Mouse (Mus musculus) liver, adult 2 months (tissue): Measurements from ENCODE around the gene Zeb2. TPM values are rescaled to one million over a fixed set of nuclear protein-coding genes. Genes with fewer than 3 reads are reported as not detected.

Source experiments
- DNase-seq: peaks from one replicate; pipeline ENCODE4 v3.0.0-alpha.2; 2011; ENCODE audit warnings: low read depth, low spot score; ENCODE audit errors: extremely low read depth
- H3K27ac ChIP-seq: fragments of 200-500 bp; replicated peaks from 2 replicates; pipeline ENCODE4 v1.5.1; 2012; ENCODE audit warnings: low read depth, mild to moderate bottlenecking, control low read depth, inconsistent platforms, low read length; ENCODE audit not compliant: insufficient read depth
- H3K27me3 ChIP-seq: fragments of 200-500 bp; 2 replicates; pipeline ENCODE4 v1.6.1; 2012; ENCODE audit warnings: mild to moderate bottlenecking, moderate library complexity, low read length, inconsistent platforms; ENCODE audit not compliant: control insufficient read depth, insufficient read depth
- H3K36me3 ChIP-seq: fragments of 200-500 bp; 2 replicates; pipeline ENCODE4 v1.6.1; 2012; ENCODE audit warnings: low read length, inconsistent platforms; ENCODE audit not compliant: control insufficient read depth, insufficient read depth
- H3K4me1 ChIP-seq: fragments of 200-500 bp; 2 replicates; pipeline ENCODE4 v1.6.1; 2011; ENCODE audit warnings: low read length; ENCODE audit not compliant: control insufficient read depth, insufficient read depth
- H3K4me3 ChIP-seq: fragments of 200-500 bp; 2 replicates; pipeline ENCODE4 v1.5.1; 2011; ENCODE audit warnings: low read depth, mild to moderate bottlenecking, control low read depth, low read length, moderate library complexity; ENCODE audit not compliant: insufficient read depth
- H3K79me2 ChIP-seq: fragments of 200-500 bp; 2 replicates; pipeline ENCODE4 v1.6.1; 2012; ENCODE audit warnings: inconsistent platforms, mild to moderate bottlenecking, low read length, moderate library complexity; ENCODE audit not compliant: control insufficient read depth, insufficient read depth
- H3K9ac ChIP-seq: fragments of 200-500 bp; 2 replicates; pipeline ENCODE4 v1.6.1; 2012; ENCODE audit warnings: low read depth, mild to moderate bottlenecking, control low read depth, inconsistent platforms, low read length
- CTCF ChIP-seq: fragments of 200-500 bp; IDR thresholded peaks from 2 replicates; pipeline ENCODE4 v1.5.1; 2011; ENCODE audit warnings: low read depth, low read length, control low read depth
- POLR2A ChIP-seq: fragments of 200-500 bp; IDR thresholded peaks from 2 replicates; pipeline ENCODE4 v1.6.1; 2011; ENCODE audit warnings: low read length, control low read depth; ENCODE audit not compliant: insufficient read depth; ENCODE audit errors: extremely low read depth
- WGBS: fragments of 180-500 bp; shearing (Covaris S2); methylation state at CpG from one replicate; pipeline ENCODE4 v1.1.7; 2018; 5-methylcytosine and 5-hydroxymethylcytosine counted together
- polyA plus RNA-seq: library from polyadenylated mRNA; depleted of rRNA; stranded (reverse); fragments of >200 nt; gene quantifications from 2 replicates; pipeline ENCODE4 v1.2.3, GENCODE M21; 2012
- total RNA-seq: library from RNA; depleted of rRNA; stranded (reverse); fragments of >200 nt; gene quantifications from 2 replicates; pipeline ENCODE4 v1.2.3, GENCODE M21; 2014

Gene Zeb2
- total and polyA plus RNA-seq, 2 experiments: 4.9 to 15.5 TPM

DNA sequence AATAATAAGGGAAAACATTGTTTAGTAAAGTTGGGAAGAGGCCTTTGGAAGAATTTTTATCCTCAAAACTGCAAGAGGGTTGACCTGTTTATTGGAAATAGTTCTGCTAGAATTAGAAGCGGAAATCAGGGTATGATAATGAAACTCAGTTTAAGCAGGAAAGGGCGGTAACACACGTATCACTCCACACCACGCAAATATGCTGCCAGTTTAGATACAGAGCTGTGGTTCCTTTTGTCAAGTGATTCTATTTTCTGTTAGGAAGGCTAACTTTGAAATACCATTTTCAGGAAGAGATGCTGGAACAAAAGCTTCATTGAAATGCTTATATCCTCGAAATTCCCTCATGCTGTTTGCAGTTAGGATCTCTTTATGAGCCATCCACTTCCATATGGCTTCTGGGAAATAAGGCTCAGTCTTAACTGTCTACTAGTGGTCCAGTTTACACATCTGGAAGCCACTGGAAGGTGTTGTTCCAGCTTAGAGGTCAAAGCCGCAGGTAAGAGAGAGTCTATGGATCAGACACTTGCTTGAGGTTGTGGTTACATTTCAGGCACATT lies 147.0 kb downstream of the Zeb2 start:
- TF ChIP-seq CTCF (no peak), POLR2A (no peak)
- Histone ChIP-seq H3K27me3 (no peaks in the 10 kb centered on the region), H3K27ac (no peak overlapping the region), H3K36me3 (no peaks in the 10 kb centered on the region), H3K9ac (no peak overlapping the region), H3K4me3 (no peak overlapping the region), H3K4me1 (peaks cover 2% of the 10 kb centered on the region; the same call in 1 of the 2 replicates), H3K79me2 (no peaks in the 10 kb centered on the region)
- 88% methylated on average over 6 of the region's 6 CpGs for WGBS
- no peak for DNase-seq

- H3K4me1 ChIP-seq: peaks cover 2% of the 10 kb centered on the region; the same call in 1 of the 2 replicates
- H3K36me3 ChIP-seq: no peaks in the 10 kb centered on the region
- no peak overlapping the region for H3K27ac ChIP-seq
- no peak for DNase-seq
- no peaks in the 10 kb centered on the region for H3K27me3 ChIP-seq
- no peak for TF ChIP-seq CTCF
- TF ChIP-seq POLR2A: no peak
- no peak overlapping the region for H3K4me3 ChIP-seq
- H3K79me2 ChIP-seq: no peaks in the 10 kb centered on the region
- 100% methylated on average over 1 of the region's 1 CpGs for WGBS
- no peak overlapping the region for H3K9ac ChIP-seq
These were observed 147.6 kb downstream of the Zeb2 start for GRCm38 (mm10) chr2:44969640-44970039.

DNA sequence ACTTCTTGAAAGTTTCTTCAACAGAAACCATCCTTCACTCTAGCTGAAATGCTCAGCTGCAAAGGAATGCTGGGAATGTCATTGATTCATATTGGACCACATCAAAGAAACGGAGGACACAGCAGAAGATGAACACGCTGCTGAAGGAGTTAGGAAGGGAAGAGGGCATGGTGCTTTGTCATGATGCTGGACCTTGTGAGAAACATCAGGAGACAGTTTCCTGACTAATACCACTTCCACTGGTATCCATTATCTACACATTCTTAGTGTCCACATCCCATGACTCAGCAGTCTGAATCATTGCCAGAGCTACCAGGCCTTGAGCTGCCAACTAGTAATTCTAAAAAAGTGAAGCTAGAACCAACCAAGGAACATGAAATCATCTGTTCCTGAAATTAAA lies 148.0 kb downstream of the Zeb2 start:
- Histone ChIP-seq H3K27me3 (no peaks in the 10 kb centered on the region), H3K9ac (no peak overlapping the region), H3K4me1 (peaks cover 2% of the 10 kb centered on the region; the same call in 1 of the 2 replicates), H3K36me3 (no peaks in the 10 kb centered on the region), H3K79me2 (no peaks in the 10 kb centered on the region), H3K27ac (no peak overlapping the region), H3K4me3 (no peak overlapping the region)
- 71% methylated on average over 2 of the region's 2 CpGs for WGBS
- no peak for DNase-seq
- TF ChIP-seq CTCF (no peak), POLR2A (no peak)

- no peak for DNase-seq
- TF ChIP-seq POLR2A (no peak), CTCF (no peak)
- Histone ChIP-seq H3K79me2 (no peaks in the 10 kb centered on the region), H3K4me3 (no peak overlapping the region), H3K36me3 (no peaks in the 10 kb centered on the region), H3K27me3 (no peaks in the 10 kb centered on the region), H3K27ac (no peak overlapping the region), H3K9ac (no peak overlapping the region), H3K4me1 (peaks cover 2% of the 10 kb centered on the region; the same call in 1 of the 2 replicates)
- WGBS: 82% methylated on average over 2 of the region's 2 CpGs
These were observed 151.2 kb downstream of the Zeb2 start for GRCm38 (mm10) chr2:44965834-44966555.

GRCm38 (mm10) chr2:44962620-44963019 lies 154.6 kb downstream of the Zeb2 start:
- 82% methylated on average over 5 of the region's 5 CpGs for WGBS
- Histone ChIP-seq H3K4me3 (no peak overlapping the region), H3K27me3 (no peaks in the 10 kb centered on the region), H3K79me2 (no peaks in the 10 kb centered on the region), H3K36me3 (no peaks in the 10 kb centered on the region), H3K27ac (no peak overlapping the region), H3K4me1 (no peaks in the 10 kb centered on the region; the same call in 1 of the 2 replicates), H3K9ac (no peak overlapping the region)
- no peak for TF ChIP-seq CTCF
- DNase-seq: no peak

GRCm38 (mm10) chr2:44961192-44961591 lies 156.0 kb downstream of the Zeb2 start:
- Histone ChIP-seq H3K4me3 (no peak overlapping the region), H3K27me3 (no peaks in the 10 kb centered on the region), H3K9ac (no peak overlapping the region), H3K4me1 (no peaks in the 10 kb centered on the region; the same call in 1 of the 2 replicates), H3K79me2 (no peaks in the 10 kb centered on the region), H3K27ac (no peak overlapping the region), H3K36me3 (no peaks in the 10 kb centered on the region)
- TF ChIP-seq POLR2A (no peak), CTCF (no peak)
- DNase-seq: no peak
- 87% methylated on average over 4 of the region's 4 CpGs for WGBS
